Mouse (Mus musculus): ENCODE measurements around the gene Bsg. TPM values are rescaled to one million over a fixed set of nuclear protein-coding genes. Genes with fewer than 3 reads are reported as not detected.

Gene Bsg
- polyA plus RNA-seq, 1 experiment from 2014 or later, result 630 TPM

DNA sequence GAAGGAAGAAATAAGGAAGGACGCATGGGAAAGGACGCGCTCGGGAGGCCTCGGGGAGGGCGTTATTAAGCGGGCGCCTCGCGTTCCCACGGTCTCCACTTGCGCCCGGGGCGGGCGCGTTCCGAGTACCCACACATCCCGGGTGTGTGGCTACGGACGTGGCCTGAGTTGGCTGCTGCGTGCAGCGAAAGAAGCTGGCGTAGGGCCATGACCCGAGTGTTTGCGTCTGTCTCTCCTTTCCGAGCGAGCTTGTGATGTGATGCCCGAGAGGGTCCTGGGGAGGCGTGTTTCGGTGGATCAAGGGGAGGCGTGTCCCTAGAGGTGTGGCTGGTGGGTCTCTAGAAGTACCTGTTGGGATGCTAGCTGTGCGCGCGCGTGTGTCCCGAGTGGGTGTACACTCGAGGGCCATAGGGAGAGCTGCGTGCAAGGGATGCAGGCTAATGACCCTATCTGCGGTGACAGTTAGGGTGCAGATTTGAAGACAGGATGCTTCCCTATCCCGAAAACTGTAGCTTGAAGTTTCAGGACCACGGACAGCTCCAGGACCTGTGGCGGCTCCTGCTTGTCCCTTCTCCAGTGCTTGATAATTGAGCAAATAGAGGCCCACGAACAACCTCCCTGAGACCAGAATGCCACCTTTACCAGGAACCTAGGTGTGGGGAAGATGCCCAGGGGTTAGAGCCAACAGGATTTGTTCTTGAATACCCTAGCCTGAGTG, 13.5 kb downstream of the Bsg start:
- Histone ChIP-seq H3K9me3 (replicated peaks; ENCODE audit: control insufficient read depth, low read length) (no peaks in the 10 kb centered on the region), H3K27me3 (ENCODE audit: control insufficient read depth, insufficient read depth, low read length) (peaks cover 29% of the 10 kb centered on the region), H3K27ac (replicated peaks; ENCODE audit: low read depth, low read length) (no peak overlapping the region), H3K4me3 (ENCODE audit: low read depth, low read length) (no peak overlapping the region; the same call in 1 of the 2 replicates), H3K9ac (replicated peaks; ENCODE audit: low read length) (no peak overlapping the region), H3K4me1 (ENCODE audit: control insufficient read depth, insufficient read depth, low read length) (peaks cover 4% of the 10 kb centered on the region; the same call in 1 of the 2 replicates), H3K36me3 (replicated peaks; ENCODE audit: control insufficient read depth, insufficient read depth, low read depth, low read length) (no peaks in the 10 kb centered on the region), H3K4me2 (ENCODE audit: low read depth, low read length) (peak overlapping the region; percentile 5; the same call in 1 of the 2 replicates)
- ATAC-seq (replicated peaks; ENCODE audit: insufficient number of reproducible peaks, low FRiP score, low TSS enrichment, low read depth) (no peak), DNase-seq (ENCODE audit: low spot score) (peak; percentile 91)
- WGBS, result 7% methylated on average over 42 of the region's 43 CpGs

DNA sequence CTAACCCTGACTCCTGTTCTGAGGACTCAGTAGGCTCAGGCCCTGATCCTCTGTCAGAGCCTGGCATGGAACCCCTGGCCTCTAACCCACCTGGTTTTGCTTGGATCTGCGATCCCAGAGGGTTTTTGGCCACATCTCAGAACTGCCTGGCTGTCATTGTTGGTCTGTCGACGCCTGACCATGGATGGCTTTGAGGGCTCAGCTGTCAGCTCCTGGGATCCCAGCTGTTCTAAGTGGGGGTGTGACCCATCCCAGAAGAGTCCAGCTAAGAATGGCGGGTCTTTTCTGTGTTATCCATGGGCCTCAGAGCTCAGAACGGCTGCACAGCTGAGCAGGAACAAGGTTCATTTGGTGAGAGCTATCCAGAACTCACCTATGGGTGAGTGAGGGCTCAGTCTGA, 16.8 kb downstream of the Bsg start:
- Histone ChIP-seq H3K4me3 (ENCODE audit: low read depth, low read length) (no peak overlapping the region), H3K4me2 (ENCODE audit: low read depth, low read length) (no peak overlapping the region), H3K27me3 (ENCODE audit: control insufficient read depth, insufficient read depth, low read length) (peaks cover 18% of the 10 kb centered on the region), H3K4me1 (ENCODE audit: control insufficient read depth, insufficient read depth, low read length) (peaks cover 4% of the 10 kb centered on the region; the same call in 1 of the 2 replicates), H3K36me3 (replicated peaks; ENCODE audit: control insufficient read depth, insufficient read depth, low read depth, low read length) (no peaks in the 10 kb centered on the region; the same call in 1 of the 2 replicates), H3K9ac (replicated peaks; ENCODE audit: low read length) (no peak overlapping the region), H3K9me3 (replicated peaks; ENCODE audit: control insufficient read depth, low read length) (no peaks in the 10 kb centered on the region), H3K27ac (replicated peaks; ENCODE audit: low read depth, low read length) (no peak overlapping the region)
- ATAC-seq (replicated peaks; ENCODE audit: insufficient number of reproducible peaks, low FRiP score, low TSS enrichment, low read depth), result no peak
- 68% methylated on average over 5 of the region's 5 CpGs for WGBS
- DNase-seq (ENCODE audit: low spot score), result no peak

DNA sequence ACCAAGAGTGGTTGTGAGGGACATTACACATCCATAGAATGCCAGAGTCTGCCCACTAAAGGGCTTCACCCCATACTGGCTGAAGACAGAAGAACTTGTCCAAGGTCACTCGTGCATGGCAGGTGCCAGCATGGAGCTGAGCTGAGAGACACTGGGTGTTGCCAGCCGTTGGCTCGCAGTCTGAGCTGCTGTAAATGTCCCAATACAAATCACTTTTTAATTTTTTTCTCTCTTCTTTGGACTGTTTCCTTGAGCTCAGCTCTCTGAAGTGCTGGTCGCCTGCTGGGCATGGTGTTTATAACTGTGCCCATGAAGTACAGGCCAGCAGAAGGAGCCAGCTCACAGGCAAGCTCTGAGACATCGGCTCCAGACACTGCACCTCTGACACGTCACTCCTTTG, 18.8 kb downstream of the Bsg start:
- Histone ChIP-seq H3K4me3 (ENCODE audit: low read depth, low read length) (no peak overlapping the region), H3K4me1 (ENCODE audit: control insufficient read depth, insufficient read depth, low read length) (no peaks in the 10 kb centered on the region), H3K27ac (replicated peaks; ENCODE audit: low read depth, low read length) (no peak overlapping the region), H3K4me2 (ENCODE audit: low read depth, low read length) (no peak overlapping the region), H3K9ac (replicated peaks; ENCODE audit: low read length) (no peak overlapping the region), H3K36me3 (replicated peaks; ENCODE audit: control insufficient read depth, insufficient read depth, low read depth, low read length) (no peaks in the 10 kb centered on the region; the same call in 1 of the 2 replicates), H3K9me3 (replicated peaks; ENCODE audit: control insufficient read depth, low read length) (no peaks in the 10 kb centered on the region), H3K27me3 (ENCODE audit: control insufficient read depth, insufficient read depth, low read length) (no peaks in the 10 kb centered on the region)
- DNase-seq (ENCODE audit: low spot score), result no peak
- no peak for ATAC-seq (replicated peaks; ENCODE audit: insufficient number of reproducible peaks, low FRiP score, low TSS enrichment, low read depth)
- whole genome bisulfite sequencing, result 73% methylated on average over 6 of the region's 6 CpGs

DNA sequence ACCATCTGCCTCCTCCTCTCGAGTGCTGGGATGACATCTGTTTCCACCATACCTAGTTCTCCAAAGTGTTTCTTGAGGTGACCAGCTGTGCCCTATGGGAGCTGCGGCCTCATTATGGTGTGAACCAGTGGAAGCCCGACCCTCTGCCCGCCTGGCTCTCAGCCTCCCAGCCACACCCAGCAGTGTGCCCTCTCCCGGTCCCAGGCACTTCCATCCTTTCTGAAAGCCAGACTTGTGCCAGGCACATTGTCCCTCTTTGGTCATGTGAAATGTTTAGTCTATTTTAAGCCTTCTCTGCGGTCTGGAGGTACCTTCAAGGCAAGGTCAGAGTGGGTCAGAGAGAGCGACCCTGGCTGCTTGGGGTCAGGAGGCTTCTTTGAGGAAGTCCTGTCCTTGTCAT, 19.4 kb downstream of the Bsg start:
- Histone ChIP-seq H3K4me3 (ENCODE audit: low read depth, low read length) (no peak overlapping the region), H3K9ac (replicated peaks; ENCODE audit: low read length) (no peak overlapping the region), H3K4me2 (ENCODE audit: low read depth, low read length) (no peak overlapping the region), H3K4me1 (ENCODE audit: control insufficient read depth, insufficient read depth, low read length) (no peaks in the 10 kb centered on the region), H3K36me3 (replicated peaks; ENCODE audit: control insufficient read depth, insufficient read depth, low read depth, low read length) (no peaks in the 10 kb centered on the region; the same call in 1 of the 2 replicates), H3K27me3 (ENCODE audit: control insufficient read depth, insufficient read depth, low read length) (no peaks in the 10 kb centered on the region), H3K27ac (replicated peaks; ENCODE audit: low read depth, low read length) (no peak overlapping the region), H3K9me3 (replicated peaks; ENCODE audit: control insufficient read depth, low read length) (no peaks in the 10 kb centered on the region)
- ATAC-seq (replicated peaks; ENCODE audit: insufficient number of reproducible peaks, low FRiP score, low TSS enrichment, low read depth), result no peak
- 82% methylated on average over 7 of the region's 7 CpGs for WGBS
- DNase-seq (ENCODE audit: low spot score), result no peak

DNA sequence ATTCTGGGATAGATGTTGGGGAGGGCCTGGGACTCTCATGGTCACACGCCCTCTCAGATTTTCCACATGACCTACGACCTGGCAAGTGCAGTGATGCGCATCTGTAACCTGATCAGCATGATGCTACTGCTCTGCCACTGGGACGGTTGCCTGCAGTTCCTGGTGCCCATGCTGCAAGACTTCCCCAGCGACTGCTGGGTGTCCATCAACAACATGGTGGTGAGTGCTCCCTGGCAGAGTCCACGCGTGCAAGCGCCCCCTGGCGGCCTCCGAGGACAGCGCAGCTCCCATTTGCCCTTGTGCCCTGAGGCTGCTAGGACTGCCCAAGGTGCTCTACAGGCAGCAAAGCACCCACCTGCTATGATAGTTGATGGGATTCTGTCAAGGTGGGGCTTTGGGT, 21.8 kb downstream of the Bsg start:
- no peak for DNase-seq (ENCODE audit: low spot score)
- Histone ChIP-seq H3K27me3 (ENCODE audit: control insufficient read depth, insufficient read depth, low read length) (no peaks in the 10 kb centered on the region), H3K36me3 (replicated peaks; ENCODE audit: control insufficient read depth, insufficient read depth, low read depth, low read length) (no peaks in the 10 kb centered on the region; the same call in 1 of the 2 replicates), H3K27ac (replicated peaks; ENCODE audit: low read depth, low read length) (no peak overlapping the region), H3K4me3 (ENCODE audit: low read depth, low read length) (no peak overlapping the region), H3K4me2 (ENCODE audit: low read depth, low read length) (no peak overlapping the region), H3K9me3 (replicated peaks; ENCODE audit: control insufficient read depth, low read length) (no peaks in the 10 kb centered on the region), H3K9ac (replicated peaks; ENCODE audit: low read length) (no peak overlapping the region), H3K4me1 (ENCODE audit: control insufficient read depth, insufficient read depth, low read length) (no peaks in the 10 kb centered on the region)
- 34% methylated on average over 11 of the region's 11 CpGs for WGBS
- ATAC-seq (replicated peaks; ENCODE audit: insufficient number of reproducible peaks, low FRiP score, low TSS enrichment, low read depth), result no peak

DNA sequence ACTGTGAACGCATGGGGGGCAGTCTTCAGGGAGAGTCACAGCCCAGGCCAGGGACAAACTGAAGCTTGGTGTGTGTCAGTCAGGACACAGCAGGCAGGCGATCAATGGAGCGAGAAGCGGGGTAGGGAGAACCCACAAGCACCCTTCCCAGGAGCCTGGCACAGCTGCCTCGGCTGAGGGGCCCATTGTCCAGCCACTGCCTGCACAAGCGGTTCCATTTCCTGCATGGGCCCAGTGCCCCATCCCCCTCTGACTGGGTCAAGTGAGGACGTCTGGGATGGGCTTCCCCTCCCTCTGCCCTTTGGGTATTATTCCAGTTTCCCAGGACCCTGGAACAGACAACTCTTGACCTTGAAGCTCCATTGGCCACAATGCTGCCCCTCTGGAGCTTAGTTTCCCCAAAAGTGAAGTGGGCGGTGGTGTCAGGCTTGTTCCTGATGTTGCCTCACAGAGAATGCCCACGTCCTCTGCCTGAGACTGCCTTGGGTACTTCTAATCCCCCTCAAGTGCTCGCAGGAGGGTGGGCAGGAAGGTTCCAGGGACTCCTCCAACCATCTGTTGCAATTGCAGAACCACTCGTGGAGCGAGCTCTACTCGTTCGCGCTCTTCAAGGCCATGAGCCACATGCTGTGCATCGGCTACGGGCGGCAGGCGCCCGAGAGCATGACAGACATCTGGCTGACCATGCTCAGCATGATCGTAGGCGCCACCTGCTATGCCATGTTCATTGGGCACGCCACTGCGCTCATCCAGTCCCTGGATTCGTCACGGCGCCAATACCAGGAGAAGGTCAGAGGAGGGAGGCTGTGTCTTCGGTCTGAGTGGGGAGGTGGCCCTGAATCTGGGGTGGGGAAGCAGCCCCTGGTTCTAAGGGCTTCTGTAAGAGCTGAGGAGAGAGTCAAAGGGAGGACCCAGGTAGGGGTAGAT, 24.3 kb downstream of the Bsg start:
- Histone ChIP-seq H3K36me3 (replicated peaks; ENCODE audit: control insufficient read depth, insufficient read depth, low read depth, low read length) (no peaks in the 10 kb centered on the region; the same call in 1 of the 2 replicates), H3K9me3 (replicated peaks; ENCODE audit: control insufficient read depth, low read length) (no peaks in the 10 kb centered on the region), H3K9ac (replicated peaks; ENCODE audit: low read length) (no peak overlapping the region), H3K27me3 (ENCODE audit: control insufficient read depth, insufficient read depth, low read length) (no peaks in the 10 kb centered on the region), H3K4me3 (ENCODE audit: low read depth, low read length) (no peak overlapping the region), H3K4me1 (ENCODE audit: control insufficient read depth, insufficient read depth, low read length) (no peaks in the 10 kb centered on the region), H3K27ac (replicated peaks; ENCODE audit: low read depth, low read length) (no peak overlapping the region), H3K4me2 (ENCODE audit: low read depth, low read length) (no peak overlapping the region)
- 73% methylated on average over 28 of the region's 28 CpGs for WGBS
- ATAC-seq (replicated peaks; ENCODE audit: insufficient number of reproducible peaks, low FRiP score, low TSS enrichment, low read depth) (no peak), DNase-seq (ENCODE audit: low spot score) (no peak)

DNA sequence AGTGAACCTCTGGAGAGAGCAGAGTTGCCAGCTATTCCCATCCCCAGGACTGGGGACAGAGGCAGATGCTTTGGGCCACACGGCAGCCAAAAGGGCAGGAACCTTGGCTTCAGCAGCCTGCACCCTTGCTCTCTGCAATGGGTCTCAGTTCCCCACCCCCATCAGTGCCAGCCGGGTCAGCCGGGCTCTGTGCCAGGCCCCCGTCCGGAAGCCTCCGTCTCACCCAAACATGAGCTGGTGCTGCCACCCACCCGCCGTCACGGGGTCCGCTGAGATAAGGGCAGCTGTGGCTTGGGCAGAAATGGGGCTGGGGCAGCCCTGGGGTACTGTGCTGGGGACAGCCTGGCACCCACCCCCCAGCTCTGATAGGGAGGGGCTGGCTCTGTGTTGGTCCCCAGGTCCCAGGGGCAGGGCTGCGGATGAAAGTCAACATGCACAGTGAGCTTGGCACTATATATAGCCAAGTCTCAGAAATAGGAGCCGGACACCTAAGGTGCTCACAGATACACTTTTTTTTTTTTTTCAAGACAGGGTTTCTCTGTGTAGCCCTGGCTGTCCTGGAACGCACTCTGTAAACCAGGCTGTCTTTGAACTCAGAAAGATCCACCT, 25.2 kb downstream of the Bsg start:
- no peaks in the 10 kb centered on the region for H3K9me3 ChIP-seq (replicated peaks; ENCODE audit: control insufficient read depth, low read length)
- no peak overlapping the region for H3K4me2 ChIP-seq (ENCODE audit: low read depth, low read length)
- no peaks in the 10 kb centered on the region for H3K4me1 ChIP-seq (ENCODE audit: control insufficient read depth, insufficient read depth, low read length)
- H3K4me3 ChIP-seq (ENCODE audit: low read depth, low read length), result no peak overlapping the region
- no peaks in the 10 kb centered on the region for H3K27me3 ChIP-seq (ENCODE audit: control insufficient read depth, insufficient read depth, low read length)
- H3K27ac ChIP-seq (replicated peaks; ENCODE audit: low read depth, low read length), result no peak overlapping the region
- ATAC-seq (replicated peaks; ENCODE audit: insufficient number of reproducible peaks, low FRiP score, low TSS enrichment, low read depth) (0 out of 2 replicates have a peak, but pooled peaks have one; percentile 14), DNase-seq (ENCODE audit: low spot score) (no peak)
- no peak overlapping the region for H3K9ac ChIP-seq (replicated peaks; ENCODE audit: low read length)
- H3K36me3 ChIP-seq (replicated peaks; ENCODE audit: control insufficient read depth, insufficient read depth, low read depth, low read length), result no peaks in the 10 kb centered on the region
- 84% methylated on average over 13 of the region's 13 CpGs for WGBS
